Mouse (Mus musculus) embryonic facial prominence, embryonic 11.5 days (tissue): ENCODE data around the gene Setd1b. TPM values are rescaled to one million over a fixed set of nuclear protein-coding genes. Genes with fewer than 3 reads are reported as not detected.

Experiments
- ATAC-seq: fragments of 200-750 bp; cut with Nextera tagmentation; replicated peaks from 2 replicates; pipeline ENCODE4 v1.8.0; 2017; ENCODE audit warnings: low read depth; ENCODE audit not compliant: insufficient number of reproducible peaks, low FRiP score, low TSS enrichment
- DNase-seq: peaks from one replicate; pipeline ENCODE4 v3.0.0-alpha.2; 2015; ENCODE audit warnings: low spot score
- H3K27ac ChIP-seq: fragments of 300-500 bp; sonication (generic); replicated peaks from 2 replicates; pipeline ENCODE4 v1.5.1; 2014; ENCODE audit warnings: mild to moderate bottlenecking, low read depth, low read length, control low read depth
- H3K27me3 ChIP-seq: fragments of 300-500 bp; sonication (generic); 2 replicates; pipeline ENCODE4 v1.6.1; 2014; ENCODE audit warnings: mild to moderate bottlenecking, low read length, moderate library complexity, mixed read lengths; ENCODE audit not compliant: control insufficient read depth, insufficient read depth
- H3K36me3 ChIP-seq: fragments of 300-500 bp; sonication (generic); replicated peaks from 2 replicates; pipeline ENCODE4 v1.6.1; 2014; ENCODE audit warnings: low read depth, mild to moderate bottlenecking, low read length, moderate library complexity, mixed read lengths; ENCODE audit not compliant: control insufficient read depth, insufficient read depth
- H3K4me1 ChIP-seq: fragments of 300-500 bp; sonication (generic); 2 replicates; pipeline ENCODE4 v1.6.1; 2014; ENCODE audit warnings: low read length, mixed read lengths; ENCODE audit not compliant: control insufficient read depth, insufficient read depth
- H3K4me2 ChIP-seq: fragments of 300-500 bp; sonication (generic); 2 replicates; pipeline ENCODE4 v1.6.1; 2014; ENCODE audit warnings: low read depth, mild to moderate bottlenecking, control low read depth, low read length, moderate library complexity
- H3K4me3 ChIP-seq: fragments of 300-500 bp; sonication (generic); 2 replicates; pipeline ENCODE4 v1.5.1; 2014; ENCODE audit warnings: low read depth, low read length, control low read depth
- H3K9ac ChIP-seq: fragments of 300-500 bp; sonication (generic); replicated peaks from 2 replicates; pipeline ENCODE4 v1.6.1; 2014; ENCODE audit warnings: mild to moderate bottlenecking, control low read depth, low read length
- H3K9me3 ChIP-seq: fragments of 300-500 bp; sonication (generic); replicated peaks from 2 replicates; pipeline ENCODE4 v1.6.1; 2016; ENCODE audit warnings: mild to moderate bottlenecking, low read length, inconsistent platforms, mixed read lengths; ENCODE audit not compliant: control insufficient read depth
- WGBS: fragments of 180-500 bp; shearing (Covaris S2); extraction: QIAGEN DNeasy Blood & Tissue Kit; methylation state at CpG from one replicate; pipeline ENCODE4 v1.1.7; 2014; 5-methylcytosine and 5-hydroxymethylcytosine counted together
- polyA plus RNA-seq: library from polyadenylated mRNA; unstranded; fragments of >200 nt; fragmentation: Nextera tagmentation; extraction: Ambion mirVana; gene quantifications from 2 replicates; pipeline ENCODE4 v1.2.1, GENCODE M21; 2014

Gene Setd1b
- polyA plus RNA-seq, 1 experiment from 2014 or later = 9.6 TPM

DNA sequence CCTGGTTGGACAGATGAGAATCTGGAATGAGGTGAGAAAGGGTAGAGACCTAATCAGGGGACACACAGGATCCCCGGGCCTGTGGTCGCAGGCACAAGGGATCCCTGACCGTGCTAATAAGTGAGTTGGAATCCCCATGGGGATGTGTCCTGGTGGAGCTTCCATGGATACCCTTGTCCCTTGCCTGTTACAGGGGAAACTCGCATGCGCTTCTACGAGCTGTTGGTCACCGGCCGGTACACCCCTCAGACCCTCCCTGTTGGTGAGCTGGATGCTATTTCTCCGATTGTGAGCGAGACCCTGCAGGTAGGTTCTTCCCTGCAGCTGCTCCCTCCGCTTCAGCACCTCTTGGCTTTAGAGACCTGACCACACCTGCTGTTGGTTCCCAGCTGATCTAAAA lies 4.4 kb downstream of the Setd1b start:
- Histone ChIP-seq H3K4me1 (peaks cover 7% of the 10 kb centered on the region), H3K9me3 (no peaks in the 10 kb centered on the region), H3K36me3 (peaks cover 10% of the 10 kb centered on the region; the same call in 1 of the 2 replicates), H3K27ac (no peak overlapping the region), H3K4me3 (no peak overlapping the region), H3K4me2 (no peak overlapping the region), H3K9ac (no peak overlapping the region), H3K27me3 (no peaks in the 10 kb centered on the region)
- DNase-seq (no peak), ATAC-seq (no peak)
- WGBS = 87% methylated on average over 11 of the region's 11 CpGs

DNA sequence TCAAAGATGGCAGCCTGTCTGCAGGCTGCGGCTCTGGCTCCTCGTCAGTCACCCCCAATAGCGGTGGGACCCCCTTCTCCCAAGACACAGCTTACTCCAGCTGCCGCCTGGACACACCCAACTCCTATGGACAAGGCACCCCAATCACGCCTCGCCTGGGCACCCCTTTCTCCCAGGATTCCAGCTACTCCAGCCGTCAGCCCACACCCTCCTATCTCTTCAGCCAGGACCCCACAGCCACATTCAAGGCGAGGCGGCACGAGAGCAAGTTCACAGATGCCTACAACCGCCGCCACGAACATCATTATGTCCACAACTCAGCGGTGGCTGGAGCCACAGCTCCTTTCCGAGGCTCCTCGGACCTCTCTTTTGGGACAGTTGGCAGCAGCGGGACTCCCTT lies 5.6 kb downstream of the Setd1b start:
- WGBS = 90% methylated on average over 17 of the region's 17 CpGs
- H3K9me3 ChIP-seq = no peaks in the 10 kb centered on the region
- H3K4me2 ChIP-seq = no peak overlapping the region
- DNase-seq (no peak), ATAC-seq (no peak)
- peaks cover 7% of the 10 kb centered on the region for H3K4me1 ChIP-seq
- H3K36me3 ChIP-seq = peaks cover 15% of the 10 kb centered on the region
- no peak overlapping the region for H3K27ac ChIP-seq
- no peak overlapping the region for H3K9ac ChIP-seq
- no peak overlapping the region for H3K4me3 ChIP-seq
- no peaks in the 10 kb centered on the region for H3K27me3 ChIP-seq

- no peak overlapping the region for H3K4me3 ChIP-seq
- ATAC-seq = no peak
- H3K4me2 ChIP-seq = no peak overlapping the region
- peaks cover 7% of the 10 kb centered on the region for H3K4me1 ChIP-seq
- DNase-seq = no peak
- 86% methylated on average over 25 of the region's 25 CpGs for WGBS
- no peak overlapping the region for H3K9ac ChIP-seq
- H3K9me3 ChIP-seq = no peaks in the 10 kb centered on the region
- peaks cover 18% of the 10 kb centered on the region for H3K36me3 ChIP-seq
- no peak overlapping the region for H3K27ac ChIP-seq
- H3K27me3 ChIP-seq = no peaks in the 10 kb centered on the region
These were observed 6.2 kb downstream of the Setd1b start for GRCm38 (mm10) chr5:123148073-123148722.

- H3K4me2 ChIP-seq = peak overlapping the region; percentile 39
- peak overlapping the region; percentile 14 for H3K4me3 ChIP-seq
- H3K27ac ChIP-seq = no peak overlapping the region
- ATAC-seq (peak; percentile 81), DNase-seq (peak; percentile 89)
- peak overlapping the region; percentile 20; the same call in 1 of the 2 replicates for H3K9ac ChIP-seq
- 12% methylated on average over 19 of the region's 19 CpGs for WGBS
- H3K36me3 ChIP-seq = peaks cover 18% of the 10 kb centered on the region
- peaks cover 7% of the 10 kb centered on the region for H3K4me1 ChIP-seq
- H3K27me3 ChIP-seq = no peaks in the 10 kb centered on the region
- no peaks in the 10 kb centered on the region for H3K9me3 ChIP-seq
These were observed 7.7 kb downstream of the Setd1b start for GRCm38 (mm10) chr5:123149451-123150400.

GRCm38 (mm10) chr5:123150641-123151040 lies 8.6 kb downstream of the Setd1b start:
- no peak overlapping the region for H3K9ac ChIP-seq
- no peak overlapping the region for H3K27ac ChIP-seq
- no peak overlapping the region for H3K4me3 ChIP-seq

GRCm38 (mm10) chr5:123151077-123151476 lies 9.1 kb downstream of the Setd1b start:
- Histone ChIP-seq H3K9me3 (no peaks in the 10 kb centered on the region), H3K9ac (no peak overlapping the region), H3K27me3 (no peaks in the 10 kb centered on the region), H3K4me1 (peaks cover 4% of the 10 kb centered on the region), H3K4me3 (no peak overlapping the region), H3K36me3 (peaks cover 16% of the 10 kb centered on the region), H3K4me2 (no peak overlapping the region), H3K27ac (no peak overlapping the region)
- DNase-seq (no peak), ATAC-seq (no peak)
- 43% methylated on average over 7 of the region's 7 CpGs for WGBS

More at GRCm38 (mm10) chr5:123150641-123151040, 8.6 kb downstream of the Setd1b start:
- Histone ChIP-seq H3K4me1 (peaks cover 6% of the 10 kb centered on the region), H3K36me3 (peaks cover 18% of the 10 kb centered on the region), H3K9me3 (no peaks in the 10 kb centered on the region), H3K4me2 (peak overlapping the region; percentile 39), H3K27me3 (no peaks in the 10 kb centered on the region)
- DNase-seq = no peak
- 47% methylated on average over 7 of the region's 7 CpGs for WGBS
- no peak for ATAC-seq

DNA sequence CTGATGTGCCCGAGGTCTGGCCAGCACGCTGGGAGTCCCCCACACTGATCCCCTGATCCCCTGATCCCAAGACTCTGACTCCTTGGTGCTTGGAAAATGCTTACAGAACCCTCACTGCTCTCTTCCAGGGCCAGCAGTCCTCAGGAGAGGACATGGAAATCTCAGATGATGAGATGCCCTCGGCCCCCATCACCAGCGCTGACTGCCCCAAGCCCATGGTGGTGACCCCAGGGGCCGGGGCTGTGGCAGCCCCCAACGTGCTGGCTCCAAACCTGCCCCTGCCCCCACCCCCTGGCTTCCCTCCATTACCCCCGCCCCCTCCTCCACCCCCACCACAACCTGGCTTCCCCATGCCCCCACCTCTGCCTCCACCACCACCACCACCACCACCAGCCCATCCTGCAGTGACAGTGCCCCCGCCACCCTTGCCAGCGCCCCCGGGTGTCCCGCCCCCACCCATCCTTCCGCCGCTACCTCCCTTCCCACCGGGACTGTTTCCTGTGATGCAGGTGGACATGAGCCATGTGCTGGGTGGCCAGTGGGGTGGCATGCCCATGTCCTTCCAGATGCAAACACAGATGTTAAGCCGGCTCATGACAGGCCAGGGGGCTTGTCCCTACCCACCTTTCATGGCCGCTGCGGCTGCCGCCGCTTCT lies 9.8 kb downstream of the Setd1b start:
- WGBS = 92% methylated on average over 16 of the region's 19 CpGs
- Histone ChIP-seq H3K9me3 (no peaks in the 10 kb centered on the region), H3K9ac (no peak overlapping the region), H3K4me1 (peaks cover 4% of the 10 kb centered on the region), H3K4me3 (no peak overlapping the region), H3K27me3 (no peaks in the 10 kb centered on the region), H3K4me2 (no peak overlapping the region), H3K27ac (no peak overlapping the region), H3K36me3 (peaks cover 16% of the 10 kb centered on the region)
- ATAC-seq = no peak
- DNase-seq = no peak
